ENCODE assay signal across 9 mouse cellular contexts in genomic region chr7:137322926-137323325, GRCm38 (mm10). TPM values are rescaled to one million over a fixed set of nuclear protein-coding genes. Genes with fewer than 3 reads are reported as not detected.
DNase-seq lines count a peak whose midpoint lies in the region; ATAC-seq lines count a peak whose summit lies in the region.
"Had no signal": no experiment of that assay in that cellular context is flagged by ENCODE, and none has a peak within 500 bp of the region (broad histone marks: within the 10 kb centered on the region; RNA-seq: fewer than 3 reads in every experiment).

No protein-coding gene starts in this region.

- H3K4me1 ChIP-seq in lung, embryonic 16.5 days (replicated peaks; ENCODE audit: control insufficient read depth, insufficient read depth, low read length): peaks cover 11% of the 10 kb centered on the region
- peaks cover 10% of the 10 kb centered on the region for H3K4me1 ChIP-seq in forebrain, embryonic 14.5 days (ENCODE audit: control insufficient read depth, insufficient read depth, low read length)
- H3K4me1 ChIP-seq in limb, embryonic 12.5 days (replicated peaks): peaks cover 47% of the 10 kb centered on the region
- H3K4me1 ChIP-seq in stomach, embryonic 15.5 days: peaks cover 26% of the 10 kb centered on the region

- no peaks in the 10 kb centered on the region for H3K36me3 ChIP-seq in lung, embryonic 16.5 days (ENCODE audit: control insufficient read depth, insufficient read depth, low read length)
- H3K36me3 ChIP-seq in forebrain, embryonic 14.5 days (ENCODE audit: control insufficient read depth, insufficient read depth, low read length): no peaks in the 10 kb centered on the region
- H3K36me3 ChIP-seq in limb, embryonic 12.5 days: no peaks in the 10 kb centered on the region
- H3K36me3 ChIP-seq in stomach, embryonic 15.5 days: no peaks in the 10 kb centered on the region

- no peak overlapping the region for H3K27ac ChIP-seq in lung, embryonic 16.5 days (ENCODE audit: low read length)
- no peak overlapping the region for H3K27ac ChIP-seq in forebrain, embryonic 14.5 days (ENCODE audit: low read depth, low read length)
- H3K27ac ChIP-seq in limb, embryonic 12.5 days: no peak overlapping the region
- no peak overlapping the region for H3K27ac ChIP-seq in stomach, embryonic 15.5 days

- H3K4me3 ChIP-seq in lung, embryonic 16.5 days (ENCODE audit: low read length): peak overlapping the region; percentile 35
- peak overlapping the region; percentile 30 for H3K4me3 ChIP-seq in forebrain, embryonic 14.5 days (ENCODE audit: low read depth, low read length)
- peak overlapping the region; percentile 93 for H3K4me3 ChIP-seq in limb, embryonic 12.5 days (replicated peaks)
- H3K4me3 ChIP-seq in stomach, embryonic 15.5 days (replicated peaks): peak overlapping the region; percentile 42

- ATAC-seq in lung, embryonic 16.5 days (ENCODE audit: low read depth): 0 out of 2 replicates have a peak, but pooled peaks have one; percentile 3
- no peak for ATAC-seq in forebrain, embryonic 14.5 days
- no peak for ATAC-seq in limb, embryonic 12.5 days (ENCODE audit: insufficient number of reproducible peaks, insufficient read depth, low FRiP score, low TSS enrichment, low read depth)
- ATAC-seq in stomach, embryonic 15.5 days (ENCODE audit: insufficient read depth, low FRiP score, low read depth): no peak

- H3K4me2 ChIP-seq in lung, embryonic 16.5 days (ENCODE audit: low read depth, low read length): peak overlapping the region; percentile 55
- peak overlapping the region; percentile 52 for H3K4me2 ChIP-seq in forebrain, embryonic 14.5 days (ENCODE audit: low read length)
- peak overlapping the region; percentile 92 for H3K4me2 ChIP-seq in limb, embryonic 12.5 days
- H3K4me2 ChIP-seq in stomach, embryonic 15.5 days: peak overlapping the region; percentile 70

- no peaks in the 10 kb centered on the region for H3K9me3 ChIP-seq in lung, embryonic 16.5 days (ENCODE audit: control insufficient read depth, low read length)
- H3K9me3 ChIP-seq in forebrain, embryonic 14.5 days (replicated peaks; ENCODE audit: control insufficient read depth, low read length): no peaks in the 10 kb centered on the region
- H3K9me3 ChIP-seq in limb, embryonic 12.5 days: no peaks in the 10 kb centered on the region
- H3K9me3 ChIP-seq in stomach, embryonic 15.5 days: no peaks in the 10 kb centered on the region

- peak overlapping the region; percentile 12; the same call in 1 of the 2 replicates for H3K9ac ChIP-seq in lung, embryonic 16.5 days (ENCODE audit: low read length)
- H3K9ac ChIP-seq in forebrain, embryonic 14.5 days (ENCODE audit: low read length): peak overlapping the region; percentile 25; the same call in 1 of the 2 replicates
- H3K9ac ChIP-seq in limb, embryonic 12.5 days (replicated peaks): peak overlapping the region; percentile 72
- H3K9ac ChIP-seq in stomach, embryonic 15.5 days: no peak overlapping the region

- peaks cover 70% of the 10 kb centered on the region for H3K27me3 ChIP-seq in lung, embryonic 16.5 days (ENCODE audit: control insufficient read depth, insufficient read depth, low read depth, low read length)
- peaks cover 84% of the 10 kb centered on the region for H3K27me3 ChIP-seq in forebrain, embryonic 14.5 days (replicated peaks; ENCODE audit: control insufficient read depth, insufficient read depth, low read length)
- peaks cover 90% of the 10 kb centered on the region for H3K27me3 ChIP-seq in limb, embryonic 12.5 days
- H3K27me3 ChIP-seq in stomach, embryonic 15.5 days (replicated peaks): peaks cover 88% of the 10 kb centered on the region

- DNase-seq in lung, adult 18-20 months: no peak
- DNase-seq in forebrain, embryonic 14.5 days (ENCODE audit: low spot score): no peak
- no peak for DNase-seq in gastrocnemius, postnatal 25 days
- DNase-seq in cerebellum, adult 9-11 months: no peak
- DNase-seq: cerebellum, postnatal 36 days; right cerebral cortex, postnatal 25 days had no signal

- WGBS in lung, embryonic 16.5 days: 2% methylated on average over 20 of the region's 21 CpGs
- WGBS in forebrain, embryonic 14.5 days: under 1% methylated on average over 21 of the region's 21 CpGs
- 1% methylated on average over 21 of the region's 21 CpGs for WGBS in limb, embryonic 12.5 days
- 2% methylated on average over 21 of the region's 21 CpGs for WGBS in stomach, embryonic 15.5 days

RNA-seq across cellular contexts. Expression of gene Ebf3, which starts 8.7 kb away (rescaled TPM):
- 0.18 and 0.23 TPM in 2 replicates for polyA plus RNA-seq in lung, embryonic 16.5 days (2015; fragmentation: Nextera tagmentation; extraction: Ambion mirVana)
- polyA plus RNA-seq in forebrain, embryonic 14.5 days (2014; fragmentation: Nextera tagmentation; extraction: Ambion mirVana): 0.89 and 1.2 TPM in 2 replicates
- polyA plus RNA-seq in limb, embryonic 12.5 days (2016; fragmentation: Nextera tagmentation; extraction: Ambion mirVana): 16.9 and 17.6 TPM in 2 replicates
- 1.5 TPM in 2 replicates for polyA plus RNA-seq in stomach, embryonic 15.5 days (2015; fragmentation: Nextera tagmentation; extraction: Ambion mirVana)
- 1 to 10 TPM; 6.6 to 8.6 TPM for total RNA-seq in gastrocnemius, postnatal 25 days (2021)

Comparison
In these comparisons a context has a peak if more than half of its experiments do, and no peak if none do; other contexts are left out.
1. H3K4me3 ChIP-seq: peak in every context shown above with its lines; median percentile 93 in limb, embryonic 12.5 days; 42 in stomach, embryonic 15.5 days; 35 in lung, embryonic 16.5 days; 30 in forebrain, embryonic 14.5 days.